Mouse (Mus musculus) limb, embryonic 15.5 days (tissue): ENCODE measurements around the gene Ppy. TPM values are rescaled to one million over a fixed set of nuclear protein-coding genes. Genes with fewer than 3 reads are reported as not detected.

Experiments
- ATAC-seq: fragments of 200-750 bp; cut with Nextera tagmentation; 2 replicates; pipeline ENCODE4 v1.8.0; 2017; ENCODE audit warnings: low read depth, moderate TSS enrichment; ENCODE audit not compliant: insufficient number of reproducible peaks, low FRiP score, low TSS enrichment
- H3K27ac ChIP-seq: fragments of 300-500 bp; sonication (generic); 2 replicates; pipeline ENCODE4 v1.5.1; 2015; ENCODE audit warnings: moderate library complexity, mild to moderate bottlenecking, inconsistent platforms
- H3K27me3 ChIP-seq: fragments of 300-500 bp; sonication (generic); 2 replicates; pipeline ENCODE4 v1.6.1; 2015; ENCODE audit warnings: inconsistent platforms
- H3K36me3 ChIP-seq: fragments of 300-500 bp; sonication (generic); 2 replicates; pipeline ENCODE4 v1.6.1; 2015; ENCODE audit warnings: inconsistent platforms
- H3K4me1 ChIP-seq: fragments of 300-500 bp; sonication (generic); 2 replicates; pipeline ENCODE4 v1.6.1; 2015; ENCODE audit warnings: inconsistent platforms
- H3K4me2 ChIP-seq: fragments of 300-500 bp; sonication (generic); 2 replicates; pipeline ENCODE4 v1.6.1; 2015; ENCODE audit warnings: mild to moderate bottlenecking, inconsistent platforms
- H3K4me3 ChIP-seq: fragments of 300-500 bp; sonication (generic); 2 replicates; pipeline ENCODE4 v1.5.1; 2015; ENCODE audit warnings: mild to moderate bottlenecking, inconsistent platforms
- H3K9ac ChIP-seq: fragments of 300-500 bp; sonication (generic); 2 replicates; pipeline ENCODE4 v1.6.1; 2015; ENCODE audit warnings: inconsistent platforms
- H3K9me3 ChIP-seq: fragments of 300-500 bp; sonication (generic); 2 replicates; pipeline ENCODE4 v1.6.1; 2016; ENCODE audit warnings: inconsistent platforms
- WGBS: fragments of 180-500 bp; shearing (Covaris S2); methylation state at CpG from one replicate; pipeline ENCODE4 v1.1.7; 2015; 5-methylcytosine and 5-hydroxymethylcytosine counted together
- polyA plus RNA-seq: library from polyadenylated mRNA; unstranded; fragments of >200 nt; fragmentation: Nextera tagmentation; extraction: Ambion mirVana; gene quantifications from 2 replicates; pipeline ENCODE4 v1.2.1, GENCODE M21; 2015

The Ppy gene
- polyA plus RNA-seq, 1 experiment from 2014 or later: not detected

DNA sequence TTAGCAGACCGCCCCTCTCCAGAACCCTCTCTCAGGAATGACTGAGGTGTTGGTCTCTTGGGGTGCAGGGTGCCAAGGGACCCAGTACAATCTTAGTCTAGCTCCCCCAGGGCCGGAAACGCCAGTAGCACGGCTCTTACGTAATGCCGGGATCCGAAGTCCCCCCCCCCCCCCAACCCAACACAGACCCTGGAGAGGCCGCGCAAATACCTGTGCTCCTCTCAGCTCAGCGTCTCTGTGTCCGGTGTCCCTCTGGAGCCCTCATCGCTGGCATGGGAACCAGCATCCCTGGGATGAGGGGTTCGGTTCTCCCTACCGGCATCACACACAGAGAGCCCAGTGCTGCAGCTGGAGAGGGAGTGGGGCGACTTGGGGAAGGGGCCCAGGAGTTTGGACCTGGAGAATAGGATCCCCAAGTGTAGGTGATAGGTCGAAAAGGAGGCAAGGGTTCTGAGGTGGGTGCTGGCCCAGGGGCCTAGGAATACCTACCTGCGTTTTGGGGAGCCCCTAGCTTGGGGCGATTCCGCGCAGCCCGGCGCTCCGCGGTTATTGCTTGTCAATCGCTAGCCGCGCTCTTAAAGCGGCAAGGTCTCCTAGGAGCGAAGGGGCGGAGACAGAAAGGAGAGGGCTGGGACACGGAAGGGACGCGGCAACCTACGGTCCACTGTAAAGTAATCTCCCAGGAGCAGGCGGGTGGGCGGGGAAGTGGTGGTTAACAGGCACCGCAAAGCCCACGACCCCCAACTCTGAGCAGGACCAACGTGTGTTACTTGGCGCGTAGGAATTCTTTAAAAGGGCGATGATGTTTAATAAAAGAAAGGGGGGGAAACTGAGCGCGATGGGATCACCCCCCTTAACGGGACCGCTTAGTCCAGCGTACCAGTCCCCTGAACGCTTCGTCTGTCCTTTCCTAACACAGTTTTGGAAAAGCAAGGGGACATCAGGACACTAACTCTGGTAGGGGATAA, 12.9 kb downstream of the Ppy start, which contains the start of gene Mpp2:
Gene Mpp2, minus strand, starts transcription at position 585 of the 968 bp plus-strand sequence.
- peak; percentile 32; the same call in 1 of the 2 replicates for ATAC-seq
- WGBS: under 1% methylated on average over 49 of the region's 49 CpGs
- peak within 1 kb of the TSS; percentile 58 for H3K9ac ChIP-seq
- no peaks in the 10 kb centered on the region for H3K36me3 ChIP-seq
- H3K27ac ChIP-seq: peak within 1 kb of the TSS; percentile 89
- peaks cover 26% of the 10 kb centered on the region for H3K4me1 ChIP-seq
- H3K4me2 ChIP-seq: peak within 1 kb of the TSS; percentile 92
- no peaks in the 10 kb centered on the region for H3K27me3 ChIP-seq
- H3K4me3 ChIP-seq: peak within 1 kb of the TSS; percentile 68
- H3K9me3 ChIP-seq: no peaks in the 10 kb centered on the region

DNA sequence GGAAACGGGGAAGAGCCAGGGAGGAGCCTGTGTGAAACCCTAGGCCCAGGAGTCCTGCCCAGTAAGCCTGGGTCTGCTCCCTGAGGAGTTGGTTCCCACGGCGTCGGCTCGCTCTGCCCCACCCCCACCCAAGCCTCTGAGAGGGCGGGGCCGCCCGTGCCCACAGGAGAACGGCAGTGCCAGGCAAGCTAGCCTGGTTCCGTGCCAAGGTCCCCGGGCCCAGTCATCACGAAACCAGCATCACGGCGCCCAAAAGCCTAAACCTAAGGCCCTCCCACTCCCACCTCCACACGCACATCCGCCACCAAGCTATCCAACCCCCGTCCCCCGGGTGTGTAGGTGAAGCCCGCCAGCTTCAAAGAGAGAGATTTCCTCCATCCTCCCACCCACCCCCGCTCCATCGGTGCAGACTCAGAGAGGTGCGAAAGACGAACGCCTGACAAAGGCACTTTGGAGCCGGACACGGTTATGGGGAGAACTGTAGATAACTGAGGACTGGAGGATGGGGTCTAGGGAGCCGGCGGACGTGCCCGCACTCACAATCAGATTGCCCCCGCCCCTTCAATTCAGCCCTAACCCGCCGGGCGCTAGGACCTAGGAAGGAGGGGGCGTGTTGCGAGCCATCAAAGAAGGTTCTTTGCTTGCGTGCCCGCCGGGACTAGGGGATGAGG, 13.9 kb downstream of the Ppy start:
- peak overlapping the region; percentile 89 for H3K27ac ChIP-seq
- peak overlapping the region; percentile 68 for H3K4me3 ChIP-seq
- no peaks in the 10 kb centered on the region for H3K27me3 ChIP-seq
- H3K9ac ChIP-seq: peak overlapping the region; percentile 58
- no peaks in the 10 kb centered on the region for H3K9me3 ChIP-seq
- H3K4me2 ChIP-seq: peak overlapping the region; percentile 92
- under 1% methylated on average over 39 of the region's 39 CpGs for WGBS
- ATAC-seq: peak; percentile 68
- no peaks in the 10 kb centered on the region for H3K36me3 ChIP-seq
- peaks cover 36% of the 10 kb centered on the region for H3K4me1 ChIP-seq

DNA sequence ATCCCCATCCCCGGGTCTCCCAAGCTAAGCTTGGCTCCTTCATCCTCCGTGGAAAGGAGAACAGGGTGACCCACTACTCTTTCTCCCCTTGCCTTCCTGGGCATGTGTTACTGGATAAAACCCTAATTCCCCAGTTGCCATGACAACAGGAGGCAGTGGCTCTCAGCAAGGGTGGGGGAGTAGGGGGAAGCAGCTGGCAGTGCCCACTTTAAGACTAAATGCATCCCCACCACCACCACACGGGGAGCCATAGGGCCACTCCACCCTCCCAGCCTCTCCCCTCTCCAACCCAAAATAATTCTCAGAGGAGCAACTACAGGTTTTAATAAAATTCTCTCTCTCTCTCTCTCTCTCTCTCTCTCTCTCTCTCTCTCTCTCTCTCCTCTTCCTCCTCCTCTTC, 14.8 kb downstream of the Ppy start:
- H3K4me1 ChIP-seq: peaks cover 43% of the 10 kb centered on the region
- no peaks in the 10 kb centered on the region for H3K9me3 ChIP-seq
- H3K27me3 ChIP-seq: no peaks in the 10 kb centered on the region
- ATAC-seq: no peak
- peak overlapping the region; percentile 68; the same call in 1 of the 2 replicates for H3K4me3 ChIP-seq
- WGBS: 17% methylated on average over 3 of the region's 3 CpGs
- no peaks in the 10 kb centered on the region for H3K36me3 ChIP-seq
- H3K27ac ChIP-seq: peak overlapping the region; percentile 89; the same call in 1 of the 2 replicates
- H3K9ac ChIP-seq: no peak overlapping the region
- H3K4me2 ChIP-seq: peak overlapping the region; percentile 92

DNA sequence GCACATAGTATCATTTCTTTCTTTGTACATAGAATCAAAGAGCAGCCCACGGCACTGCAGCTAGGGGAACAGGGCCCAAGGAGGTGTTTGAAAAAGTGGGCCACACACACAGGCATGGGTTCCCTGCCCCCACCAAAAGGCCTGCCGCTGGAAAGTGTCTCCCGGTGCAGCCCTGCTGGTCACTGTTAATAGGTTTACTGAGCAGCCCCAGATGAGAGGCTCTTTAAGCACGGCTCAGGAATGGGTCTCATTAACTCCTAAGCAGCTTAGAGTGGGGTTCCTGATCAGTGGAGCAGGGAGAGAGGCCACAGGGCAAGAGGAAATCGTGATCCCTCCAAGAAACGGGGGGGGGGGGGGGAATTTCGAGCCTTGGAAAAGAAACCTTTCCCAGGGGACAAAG, 17.0 kb downstream of the Ppy start:
- Histone ChIP-seq H3K9me3 (no peaks in the 10 kb centered on the region), H3K4me3 (no peak overlapping the region), H3K27me3 (no peaks in the 10 kb centered on the region), H3K4me2 (no peak overlapping the region), H3K36me3 (0 out of 2 replicates have a peak, but pooled peaks cover 5% of the 10 kb centered on the region), H3K27ac (no peak overlapping the region), H3K9ac (no peak overlapping the region), H3K4me1 (peaks cover 36% of the 10 kb centered on the region)
- 31% methylated on average over 7 of the region's 7 CpGs for WGBS
- ATAC-seq: no peak

DNA sequence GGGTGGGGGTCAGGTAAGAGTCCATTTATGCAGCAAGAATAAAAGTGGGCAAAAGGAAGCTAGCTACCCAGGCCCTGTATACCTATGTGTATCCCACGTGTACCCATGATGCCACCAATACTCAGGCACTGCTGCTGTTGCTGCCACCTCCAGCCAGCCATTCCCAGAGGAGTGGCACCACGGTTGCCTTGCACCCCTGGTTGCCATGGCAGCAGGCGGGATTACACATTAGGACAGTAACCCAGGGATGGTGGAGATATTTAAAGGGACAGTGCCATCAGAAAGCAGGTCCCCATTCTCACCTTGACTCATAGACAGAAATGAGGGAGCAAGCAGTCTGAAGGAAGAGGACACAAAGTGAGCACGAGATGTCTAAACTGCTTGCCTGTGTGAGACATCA, 17.9 kb downstream of the Ppy start:
- WGBS: 57% methylated on average over 4 of the region's 4 CpGs
- peaks cover 34% of the 10 kb centered on the region for H3K4me1 ChIP-seq
- H3K4me3 ChIP-seq: no peak overlapping the region
- H3K27me3 ChIP-seq: no peaks in the 10 kb centered on the region
- 0 out of 2 replicates have a peak, but pooled peaks cover 5% of the 10 kb centered on the region for H3K36me3 ChIP-seq
- no peaks in the 10 kb centered on the region for H3K9me3 ChIP-seq
- ATAC-seq: no peak
- no peak overlapping the region for H3K9ac ChIP-seq
- H3K4me2 ChIP-seq: no peak overlapping the region
- H3K27ac ChIP-seq: no peak overlapping the region

DNA sequence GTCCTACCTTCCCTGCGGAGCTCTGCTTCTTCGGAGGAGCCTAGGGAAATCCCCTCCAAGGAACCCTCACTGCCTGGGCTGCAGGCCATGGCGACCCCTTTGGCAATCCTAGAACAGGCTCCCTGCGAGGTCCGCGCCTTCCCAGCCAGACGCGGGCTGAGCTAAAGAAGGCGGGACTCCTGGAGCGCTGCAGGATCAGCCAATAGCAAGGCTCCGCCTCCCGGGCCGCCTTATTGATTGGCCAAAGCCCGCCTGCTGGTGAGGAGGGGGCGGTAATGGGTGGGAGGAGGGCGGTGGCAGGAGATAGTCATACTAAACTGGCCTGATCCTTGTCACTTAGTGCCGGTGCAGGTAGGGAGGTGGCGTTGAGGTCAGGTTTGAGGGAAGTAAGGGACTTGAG, 18.8 kb downstream of the Ppy start:
- Histone ChIP-seq H3K27me3 (no peaks in the 10 kb centered on the region), H3K4me3 (peak overlapping the region; percentile 37), H3K36me3 (0 out of 2 replicates have a peak, but pooled peaks cover 5% of the 10 kb centered on the region), H3K9ac (peak overlapping the region; percentile 37), H3K4me1 (peaks cover 28% of the 10 kb centered on the region), H3K9me3 (no peaks in the 10 kb centered on the region), H3K4me2 (peak overlapping the region; percentile 69), H3K27ac (no peak overlapping the region)
- WGBS: under 1% methylated on average over 18 of the region's 18 CpGs
- peak; percentile 80 for ATAC-seq

DNA sequence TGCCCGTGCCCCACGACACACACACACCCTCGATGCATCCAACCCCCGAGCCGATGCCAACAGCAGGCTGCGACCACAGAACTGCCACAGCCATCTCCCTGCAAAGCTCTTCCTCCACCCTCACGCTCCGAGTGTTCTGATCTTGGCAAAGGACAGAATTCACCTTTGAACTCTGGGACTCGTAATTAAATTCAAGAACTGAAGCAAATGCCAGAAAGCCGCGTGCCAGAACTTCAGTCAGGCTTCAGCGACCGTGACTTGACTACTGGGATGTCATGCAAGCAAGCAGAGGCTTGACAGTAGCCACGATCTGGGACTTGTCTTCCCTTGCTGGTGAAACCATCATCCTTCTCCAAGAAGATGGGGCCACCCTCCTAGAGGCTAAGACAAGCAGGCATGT, 27.4 kb downstream of the Ppy start:
- H3K27ac ChIP-seq: no peak overlapping the region
- H3K36me3 ChIP-seq: no peaks in the 10 kb centered on the region
- H3K4me1 ChIP-seq: peaks cover 7% of the 10 kb centered on the region; the same call in 1 of the 2 replicates
- no peak overlapping the region for H3K4me3 ChIP-seq
- 0 out of 2 replicates have a peak, but pooled peaks cover 2% of the 10 kb centered on the region for H3K27me3 ChIP-seq
- H3K9me3 ChIP-seq: no peaks in the 10 kb centered on the region
- whole genome bisulfite sequencing: 76% methylated on average over 14 of the region's 14 CpGs
- ATAC-seq: no peak
- H3K9ac ChIP-seq: no peak overlapping the region
- no peak overlapping the region for H3K4me2 ChIP-seq

DNA sequence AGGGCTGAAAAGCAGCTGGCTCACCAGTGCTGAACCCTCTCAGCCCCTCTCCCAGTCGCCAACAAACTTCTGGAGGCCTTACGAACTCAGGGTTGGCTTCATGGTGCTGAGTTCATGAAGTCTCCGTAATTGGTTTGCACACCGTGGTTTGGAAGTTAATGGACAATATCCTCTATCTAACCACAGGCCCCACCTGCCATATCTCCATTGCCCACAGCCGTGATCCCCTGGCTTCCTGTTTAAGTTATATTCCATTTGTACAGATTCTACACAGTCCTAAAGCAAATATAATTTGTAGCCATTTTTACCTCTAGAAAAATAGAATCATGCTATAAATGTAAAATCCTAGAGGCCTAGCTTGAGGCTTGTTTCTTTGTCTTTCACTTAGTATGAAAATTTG, 28.4 kb downstream of the Ppy start:
- ATAC-seq: no peak
- no peak overlapping the region for H3K27ac ChIP-seq

DNA sequence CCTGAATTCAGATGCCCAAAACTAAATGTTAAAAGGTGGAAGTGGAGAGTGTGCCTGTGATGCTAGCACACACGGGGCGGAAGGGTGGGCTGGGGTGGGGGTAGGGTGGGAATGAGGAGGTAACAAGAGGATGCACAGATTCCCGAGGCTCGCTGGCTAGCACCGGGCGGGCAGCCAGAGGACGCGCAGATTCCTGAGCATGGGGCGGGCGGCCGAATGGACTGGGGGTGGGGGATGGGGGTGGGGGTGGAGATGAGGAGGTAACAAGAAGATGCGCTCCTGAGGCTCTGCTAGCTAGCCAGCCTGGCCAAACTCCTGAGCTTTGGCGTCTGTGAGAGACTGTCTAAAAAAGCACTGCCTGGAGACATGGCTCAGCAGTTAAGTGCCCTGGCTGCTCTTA, 30.7 kb downstream of the Ppy start:
- Histone ChIP-seq H3K4me1 (peaks cover 7% of the 10 kb centered on the region; the same call in 1 of the 2 replicates), H3K4me2 (0 out of 2 replicates have a peak overlapping the region, but pooled peaks have one; percentile 8), H3K9ac (no peak overlapping the region), H3K27ac (no peak overlapping the region), H3K9me3 (no peaks in the 10 kb centered on the region), H3K4me3 (no peak overlapping the region), H3K36me3 (no peaks in the 10 kb centered on the region), H3K27me3 (0 out of 2 replicates have a peak, but pooled peaks cover 2% of the 10 kb centered on the region)
- no peak for ATAC-seq
- 6% methylated on average over 13 of the region's 13 CpGs for WGBS

More for the DNA sequence above, 28.4 kb downstream of the Ppy start:
- H3K9me3 ChIP-seq: no peaks in the 10 kb centered on the region
- H3K4me1 ChIP-seq: peaks cover 7% of the 10 kb centered on the region; the same call in 1 of the 2 replicates
- 73% methylated on average over 5 of the region's 5 CpGs for WGBS
- no peak overlapping the region for H3K4me2 ChIP-seq
- no peaks in the 10 kb centered on the region for H3K36me3 ChIP-seq
- H3K9ac ChIP-seq: no peak overlapping the region
- 0 out of 2 replicates have a peak, but pooled peaks cover 2% of the 10 kb centered on the region for H3K27me3 ChIP-seq
- H3K4me3 ChIP-seq: no peak overlapping the region

DNA sequence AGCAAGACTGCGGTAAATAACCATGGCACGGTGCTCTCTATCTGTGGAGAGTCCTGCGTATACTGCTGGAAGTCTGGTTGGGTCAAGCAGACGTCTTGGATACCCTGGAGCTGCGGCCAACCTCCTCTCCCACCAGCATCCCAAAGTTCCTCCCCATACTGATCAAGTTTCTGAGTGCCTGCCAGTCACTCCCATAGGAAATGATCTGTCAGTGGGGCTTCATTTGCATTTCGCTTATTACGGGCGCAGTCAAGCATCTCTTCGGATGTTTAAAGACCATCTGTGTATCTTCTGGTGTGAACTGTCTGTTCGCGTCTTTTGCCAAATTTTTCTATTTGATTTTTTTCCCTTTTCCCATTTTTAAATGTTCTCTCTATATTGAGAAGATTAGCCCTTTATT, 31.5 kb downstream of the Ppy start:
- Histone ChIP-seq H3K9ac (no peak overlapping the region), H3K4me2 (no peak overlapping the region), H3K4me3 (no peak overlapping the region), H3K27me3 (0 out of 2 replicates have a peak, but pooled peaks cover 2% of the 10 kb centered on the region), H3K27ac (no peak overlapping the region), H3K36me3 (no peaks in the 10 kb centered on the region), H3K4me1 (peaks cover 7% of the 10 kb centered on the region; the same call in 1 of the 2 replicates), H3K9me3 (no peaks in the 10 kb centered on the region)
- 53% methylated on average over 11 of the region's 11 CpGs for WGBS
- no peak for ATAC-seq

DNA sequence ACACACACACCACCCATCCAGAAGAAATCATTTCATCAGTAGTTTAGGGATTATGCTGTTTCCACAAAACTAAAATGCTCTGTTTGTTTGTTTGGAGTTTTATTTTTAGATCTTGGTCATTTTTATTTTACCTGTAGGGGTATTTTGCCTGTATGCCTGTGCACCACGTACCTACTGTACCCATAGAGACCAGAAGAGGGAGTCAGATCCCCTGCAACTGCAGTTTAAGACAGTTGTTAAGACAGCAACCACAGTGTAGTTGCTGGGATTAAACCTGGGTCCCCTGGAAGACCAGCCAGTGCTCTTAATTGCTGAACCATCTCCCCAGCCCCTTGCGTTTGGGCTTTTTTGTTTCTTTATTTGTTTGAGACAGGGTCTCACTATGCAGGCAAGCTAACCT, 32.1 kb downstream of the Ppy start:
- no peak overlapping the region for H3K4me3 ChIP-seq
- no peak for ATAC-seq
- no peak overlapping the region for H3K9ac ChIP-seq
- H3K36me3 ChIP-seq: no peaks in the 10 kb centered on the region
- WGBS: 41% methylated on average over 2 of the region's 2 CpGs
- H3K4me2 ChIP-seq: no peak overlapping the region
- H3K27me3 ChIP-seq: 0 out of 2 replicates have a peak, but pooled peaks cover 2% of the 10 kb centered on the region
- H3K9me3 ChIP-seq: no peaks in the 10 kb centered on the region
- no peak overlapping the region for H3K27ac ChIP-seq
- peaks cover 7% of the 10 kb centered on the region; the same call in 1 of the 2 replicates for H3K4me1 ChIP-seq
